Mouse (Mus musculus) forebrain, embryonic 13.5 days (tissue): ENCODE measurements around the gene Wdr70. TPM values are rescaled to one million over a fixed set of nuclear protein-coding genes. Genes with fewer than 3 reads are reported as not detected.
A peak's percentile ranks its signal among the peaks of the same experiment; 100 is the strongest.
"Not testable (repeated sequence)": the region's sequence is repeated elsewhere in the genome, so short reads cannot be mapped to it uniquely, and the experiment has no call there.

ENCODE experiments used
- ATAC-seq: fragments of 200-750 bp; cut with Nextera tagmentation; 2 replicates; pipeline ENCODE4 v1.8.0; 2017
- H3K27ac ChIP-seq: fragments of 300-500 bp; sonication (generic); 2 replicates; pipeline ENCODE4 v1.5.1; 2015; ENCODE audit warnings: inconsistent platforms, mild to moderate bottlenecking, moderate library complexity
- H3K27me3 ChIP-seq: fragments of 300-500 bp; sonication (generic); 2 replicates; pipeline ENCODE4 v1.6.1; 2015; ENCODE audit warnings: mild to moderate bottlenecking, inconsistent platforms
- H3K36me3 ChIP-seq: fragments of 300-500 bp; sonication (generic); 2 replicates; pipeline ENCODE4 v1.6.1; 2015; ENCODE audit warnings: mild to moderate bottlenecking, inconsistent platforms; ENCODE audit not compliant: poor library complexity, severe bottlenecking
- H3K4me1 ChIP-seq: fragments of 300-500 bp; sonication (generic); 2 replicates; pipeline ENCODE4 v1.6.1; 2015; ENCODE audit warnings: inconsistent platforms
- H3K4me2 ChIP-seq: fragments of 300-500 bp; sonication (generic); 2 replicates; pipeline ENCODE4 v1.6.1; 2015; ENCODE audit warnings: inconsistent platforms, mild to moderate bottlenecking, moderate library complexity
- H3K4me3 ChIP-seq: fragments of 300-500 bp; sonication (generic); 2 replicates; pipeline ENCODE4 v1.5.1; 2015; ENCODE audit warnings: mild to moderate bottlenecking, inconsistent platforms
- H3K9ac ChIP-seq: fragments of 300-500 bp; sonication (generic); 2 replicates; pipeline ENCODE4 v1.6.1; 2015; ENCODE audit warnings: mild to moderate bottlenecking, inconsistent platforms
- H3K9me3 ChIP-seq: fragments of 300-500 bp; sonication (generic); replicated peaks from 2 replicates; pipeline ENCODE4 v1.6.1; 2016; ENCODE audit warnings: inconsistent platforms
- WGBS: fragments of 180-500 bp; shearing (Covaris S2); methylation state at CpG from one replicate; pipeline ENCODE4 v1.1.7; 2015; 5-methylcytosine and 5-hydroxymethylcytosine counted together
- polyA plus RNA-seq: library from polyadenylated mRNA; unstranded; fragments of >200 nt; fragmentation: Nextera tagmentation; extraction: Ambion mirVana; gene quantifications from 2 replicates; pipeline ENCODE4 v1.2.1, GENCODE M21; 2015

Wdr70 gene
- polyA plus RNA-seq, 1 experiment from 2014 or later: 70.2 TPM

DNA sequence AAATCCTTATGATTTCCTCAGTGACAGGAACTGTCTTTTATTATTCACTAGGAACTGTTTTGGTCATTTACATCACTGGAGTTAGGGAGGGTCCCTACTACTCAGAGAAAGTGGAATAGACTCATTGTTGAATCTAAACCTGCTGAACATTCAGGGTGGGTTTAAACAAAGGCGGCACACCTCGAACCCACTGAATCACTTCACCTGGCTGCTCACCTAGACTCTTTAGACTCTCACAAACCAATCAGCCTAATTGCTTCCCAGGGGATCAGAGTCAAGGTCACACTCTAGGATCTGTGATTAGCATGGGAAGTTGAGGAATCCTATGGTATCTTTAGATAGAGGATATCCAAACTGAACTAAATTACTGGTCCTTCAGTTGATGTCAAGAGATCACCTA is 8.3 kb downstream of the Wdr70 start:
- H3K27me3 ChIP-seq: no peaks in the 10 kb centered on the region
- no peak overlapping the region for H3K4me2 ChIP-seq
- H3K27ac ChIP-seq: no peak overlapping the region
- no peak overlapping the region for H3K9ac ChIP-seq
- peaks cover 51% of the 10 kb centered on the region for H3K36me3 ChIP-seq
- ATAC-seq: no peak
- H3K9me3 ChIP-seq: no peaks in the 10 kb centered on the region
- no peaks in the 10 kb centered on the region for H3K4me1 ChIP-seq
- WGBS: 98% methylated on average over 2 of the region's 2 CpGs
- no peak overlapping the region for H3K4me3 ChIP-seq

DNA sequence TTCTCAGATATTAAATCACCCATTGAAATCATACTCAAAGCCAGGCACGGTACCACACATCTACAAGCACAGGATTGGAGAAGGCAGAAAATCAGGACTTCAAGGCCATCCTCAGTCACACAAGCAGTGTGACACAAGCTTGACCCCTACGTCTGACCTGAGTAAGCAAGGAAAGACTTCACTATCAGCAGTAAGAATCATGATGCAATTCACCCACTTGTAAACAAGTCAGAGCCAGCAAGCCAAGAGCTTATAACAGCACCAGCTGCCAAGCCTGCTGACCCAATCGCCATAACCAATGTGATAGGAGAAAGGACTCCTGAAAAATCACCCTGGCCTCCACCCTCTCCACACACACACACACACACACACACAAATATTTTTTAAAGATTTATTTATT is 10.3 kb downstream of the Wdr70 start:
- Histone ChIP-seq H3K4me1 (no peaks in the 10 kb centered on the region), H3K36me3 (peaks cover 38% of the 10 kb centered on the region), H3K27ac (no peak overlapping the region), H3K9me3 (no peaks in the 10 kb centered on the region), H3K4me2 (no peak overlapping the region), H3K27me3 (no peaks in the 10 kb centered on the region), H3K4me3 (no peak overlapping the region), H3K9ac (no peak overlapping the region)
- 96% methylated on average over 3 of the region's 3 CpGs for WGBS
- ATAC-seq: no peak

DNA sequence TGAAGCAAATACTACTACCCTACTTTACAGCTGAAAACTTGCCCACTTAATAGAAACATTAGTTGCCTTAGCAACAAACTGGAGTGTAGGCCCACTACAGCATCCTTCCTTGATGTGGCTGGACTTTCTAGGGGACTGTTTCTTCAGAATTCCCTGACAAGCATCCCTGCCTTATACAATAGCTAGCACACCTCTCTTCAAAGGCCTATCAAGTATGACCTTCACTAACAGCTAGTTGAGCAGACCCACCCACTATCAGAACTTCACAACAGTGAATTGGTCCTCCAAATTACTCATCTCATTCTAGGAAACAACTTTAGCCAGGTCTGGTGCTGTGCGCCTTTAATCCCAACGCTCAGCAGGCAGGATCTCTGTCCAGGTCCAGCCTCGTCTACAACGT is 11.7 kb downstream of the Wdr70 start:
- Histone ChIP-seq H3K36me3 (peaks cover 27% of the 10 kb centered on the region), H3K27ac (no peak overlapping the region), H3K4me1 (no peaks in the 10 kb centered on the region), H3K9me3 (no peaks in the 10 kb centered on the region), H3K27me3 (no peaks in the 10 kb centered on the region), H3K4me2 (no peak overlapping the region), H3K9ac (no peak overlapping the region), H3K4me3 (no peak overlapping the region)
- no peak for ATAC-seq
- 90% methylated on average over 4 of the region's 4 CpGs for WGBS

DNA sequence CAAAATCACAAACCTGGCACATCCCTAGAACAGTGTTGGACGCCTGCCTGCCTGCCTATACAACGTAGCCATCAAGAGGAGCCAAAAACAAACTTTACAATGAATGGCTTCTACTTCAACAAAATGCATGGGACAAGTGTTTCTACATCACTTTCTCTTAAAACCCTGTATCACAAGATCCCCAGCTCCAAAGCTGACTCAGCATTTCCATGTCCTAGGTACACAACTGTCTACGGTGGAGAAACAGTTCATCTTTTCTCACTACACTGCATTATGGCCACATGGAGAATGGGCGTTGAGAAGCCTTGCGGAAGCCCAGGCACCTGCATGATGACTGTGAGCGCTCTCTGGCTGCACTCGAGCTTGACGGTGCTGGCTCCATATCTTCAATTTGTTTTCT is 16.9 kb downstream of the Wdr70 start:
- no peaks in the 10 kb centered on the region for H3K27me3 ChIP-seq
- H3K27ac ChIP-seq: no peak overlapping the region
- ATAC-seq: no peak
- no peak overlapping the region for H3K4me3 ChIP-seq
- H3K4me1 ChIP-seq: no peaks in the 10 kb centered on the region
- no peak overlapping the region for H3K9ac ChIP-seq
- 95% methylated on average over 8 of the region's 8 CpGs for WGBS
- no peak overlapping the region for H3K4me2 ChIP-seq
- no peaks in the 10 kb centered on the region for H3K9me3 ChIP-seq
- H3K36me3 ChIP-seq: peaks cover 28% of the 10 kb centered on the region

DNA sequence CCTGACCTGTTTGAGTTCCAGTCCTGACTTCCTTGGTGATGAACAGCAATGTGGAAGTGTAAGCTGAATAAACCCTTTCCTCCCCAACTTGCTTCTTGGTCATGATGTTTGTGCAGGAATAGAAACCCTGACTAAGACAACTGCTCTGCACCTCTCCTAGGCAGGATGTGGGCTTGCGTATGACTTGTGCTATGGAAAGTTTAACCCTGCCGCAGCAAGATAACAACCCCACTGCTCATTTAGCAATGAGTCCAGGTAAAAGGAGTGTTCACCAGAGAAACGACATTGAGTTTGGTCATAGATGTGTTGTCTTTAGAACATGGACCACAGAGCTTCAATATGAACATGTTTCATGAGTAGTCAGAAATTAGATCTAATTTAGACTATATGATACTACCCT is 25.9 kb downstream of the Wdr70 start:
- not testable (repeated sequence) for H3K9me3 ChIP-seq, H3K9ac ChIP-seq, H3K4me3 ChIP-seq, H3K4me2 ChIP-seq, H3K4me1 ChIP-seq, H3K27ac ChIP-seq, ATAC-seq, H3K27me3 ChIP-seq
- WGBS: 96% methylated on average over 3 of the region's 3 CpGs
- peaks cover 57% of the 10 kb centered on the region for H3K36me3 ChIP-seq

DNA sequence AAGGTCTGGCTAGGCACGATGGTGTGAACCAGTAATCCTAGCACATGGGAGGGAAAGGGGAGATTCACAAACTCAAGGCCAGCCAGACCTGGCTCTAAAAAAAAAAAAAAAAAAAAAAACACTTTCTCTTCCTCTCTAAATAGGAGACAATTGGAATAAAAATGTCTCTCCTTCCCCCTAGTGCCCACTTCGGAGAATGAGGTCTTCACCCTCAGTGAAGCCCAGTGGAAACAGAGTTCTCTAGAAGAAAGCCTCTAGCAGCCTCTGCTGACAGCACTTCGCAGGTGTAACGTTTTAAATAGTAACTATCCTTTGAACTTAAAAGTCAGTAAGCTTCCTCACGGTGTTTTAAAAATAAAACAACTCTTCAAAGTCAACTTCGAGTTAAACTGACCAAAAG is 33.8 kb downstream of the Wdr70 start:
- H3K27ac ChIP-seq: no peak overlapping the region
- H3K9me3 ChIP-seq: no peaks in the 10 kb centered on the region
- peaks cover 44% of the 10 kb centered on the region for H3K36me3 ChIP-seq
- H3K9ac ChIP-seq: no peak overlapping the region
- WGBS: 85% methylated on average over 6 of the region's 6 CpGs
- no peak for ATAC-seq
- no peaks in the 10 kb centered on the region for H3K4me1 ChIP-seq
- no peak overlapping the region for H3K4me3 ChIP-seq
- H3K27me3 ChIP-seq: no peaks in the 10 kb centered on the region
- H3K4me2 ChIP-seq: no peak overlapping the region

DNA sequence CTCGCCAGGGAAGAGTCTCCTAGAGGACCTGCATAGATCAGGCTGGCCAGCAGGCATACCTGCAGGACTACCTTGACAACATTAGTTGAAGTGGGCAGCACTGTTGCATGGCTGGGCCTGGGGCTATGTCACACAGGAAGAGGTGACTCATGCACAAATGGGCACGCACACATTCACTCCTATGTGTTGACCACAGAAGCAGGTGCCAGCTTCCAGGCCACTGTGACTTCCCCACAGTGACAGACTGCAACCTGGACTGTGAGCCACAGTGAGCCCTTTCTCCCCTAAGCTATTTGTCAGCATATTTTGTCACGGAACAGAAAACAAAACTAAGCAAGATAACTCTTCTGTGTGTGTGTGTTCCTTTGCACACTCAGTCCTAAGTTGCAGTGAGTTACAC is 47.8 kb downstream of the Wdr70 start:
- no peaks in the 10 kb centered on the region for H3K9me3 ChIP-seq
- 87% methylated on average over 3 of the region's 3 CpGs for WGBS
- H3K9ac ChIP-seq: no peak overlapping the region
- no peak overlapping the region for H3K4me2 ChIP-seq
- no peak for ATAC-seq
- no peaks in the 10 kb centered on the region for H3K27me3 ChIP-seq
- H3K4me1 ChIP-seq: no peaks in the 10 kb centered on the region
- peaks cover 20% of the 10 kb centered on the region; the same call in 1 of the 2 replicates for H3K36me3 ChIP-seq
- no peak overlapping the region for H3K27ac ChIP-seq
- no peak overlapping the region for H3K4me3 ChIP-seq

DNA sequence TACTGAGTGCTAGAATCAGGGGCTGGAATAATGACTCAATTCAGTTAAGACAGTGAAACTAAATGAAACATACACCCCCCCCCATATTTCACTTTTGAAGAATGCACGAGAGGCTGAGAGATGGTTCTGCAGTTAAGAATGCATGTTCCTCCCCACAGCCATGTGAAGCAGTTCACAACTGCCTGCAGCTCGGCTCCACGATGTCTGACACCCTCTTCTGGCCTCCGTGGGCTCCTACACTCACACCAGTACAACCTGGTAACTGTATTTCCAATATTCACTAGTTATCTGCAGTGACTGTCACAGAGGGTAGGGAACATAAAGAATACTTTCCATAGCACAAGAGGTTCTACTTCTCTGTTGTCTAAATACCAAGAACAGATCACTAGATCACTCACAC is 59.2 kb downstream of the Wdr70 start:
- WGBS: 81% methylated on average over 4 of the region's 4 CpGs
- H3K4me3 ChIP-seq: no peak overlapping the region
- H3K4me2 ChIP-seq: no peak overlapping the region

DNA sequence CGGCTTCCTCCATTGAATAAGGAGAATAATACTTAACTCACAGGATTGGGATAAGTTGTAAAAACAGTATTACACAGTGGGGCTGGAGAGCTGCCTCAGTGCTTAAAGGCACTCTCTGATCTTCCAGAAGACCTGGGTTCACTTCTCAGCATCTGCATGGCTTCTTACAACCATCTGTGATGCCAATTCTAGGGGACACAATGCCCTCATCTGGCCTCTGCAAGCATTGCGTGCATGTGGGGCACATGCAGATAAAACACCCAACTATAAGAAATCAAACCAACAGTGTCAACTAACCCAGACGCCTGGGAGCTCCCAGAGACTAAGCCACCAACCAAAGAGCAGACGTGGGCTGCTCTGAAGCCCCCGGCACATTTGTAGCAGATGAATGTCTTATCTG is 60.6 kb downstream of the Wdr70 start:
- H3K27ac ChIP-seq: no peak overlapping the region
- H3K4me1 ChIP-seq: no peaks in the 10 kb centered on the region
- peaks cover 9% of the 10 kb centered on the region; the same call in 1 of the 2 replicates for H3K36me3 ChIP-seq
- no peak for ATAC-seq
- no peak overlapping the region for H3K4me2 ChIP-seq
- no peaks in the 10 kb centered on the region for H3K9me3 ChIP-seq
- no peaks in the 10 kb centered on the region for H3K27me3 ChIP-seq
- WGBS: 91% methylated on average over 5 of the region's 5 CpGs
- H3K9ac ChIP-seq: no peak overlapping the region
- no peak overlapping the region for H3K4me3 ChIP-seq

More for the DNA sequence above, 59.2 kb downstream of the Wdr70 start:
- H3K9me3 ChIP-seq: no peaks in the 10 kb centered on the region
- H3K9ac ChIP-seq: no peak overlapping the region
- no peaks in the 10 kb centered on the region for H3K27me3 ChIP-seq
- H3K27ac ChIP-seq: no peak overlapping the region
- H3K4me1 ChIP-seq: no peaks in the 10 kb centered on the region
- peaks cover 4% of the 10 kb centered on the region; the same call in 1 of the 2 replicates for H3K36me3 ChIP-seq
- no peak for ATAC-seq

DNA sequence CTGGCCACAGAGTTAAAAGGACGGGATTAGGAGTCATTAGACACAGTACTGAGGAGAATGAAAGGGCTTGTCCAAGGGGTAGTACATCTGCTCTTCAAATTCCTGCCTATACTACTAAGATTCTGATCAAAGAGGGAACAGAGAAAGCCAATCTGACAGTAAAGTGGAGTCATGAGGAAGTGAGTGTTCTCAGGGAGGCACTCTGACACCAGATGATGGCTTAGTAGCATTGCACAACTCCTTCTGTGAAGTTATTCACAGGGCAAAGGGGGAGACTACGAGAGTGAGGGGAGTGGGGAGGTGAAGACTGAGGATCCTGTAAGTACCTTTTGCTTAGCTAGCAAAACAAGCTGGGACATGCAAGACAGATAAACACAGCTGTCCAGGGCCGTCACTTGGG is 61.2 kb downstream of the Wdr70 start:
- Histone ChIP-seq H3K27me3 (no peaks in the 10 kb centered on the region), H3K4me1 (no peaks in the 10 kb centered on the region), H3K36me3 (peaks cover 14% of the 10 kb centered on the region; the same call in 1 of the 2 replicates), H3K4me3 (no peak overlapping the region), H3K4me2 (no peak overlapping the region), H3K27ac (no peak overlapping the region), H3K9ac (no peak overlapping the region), H3K9me3 (no peaks in the 10 kb centered on the region)
- ATAC-seq: no peak
- WGBS: 69% methylated on average over 3 of the region's 3 CpGs

DNA sequence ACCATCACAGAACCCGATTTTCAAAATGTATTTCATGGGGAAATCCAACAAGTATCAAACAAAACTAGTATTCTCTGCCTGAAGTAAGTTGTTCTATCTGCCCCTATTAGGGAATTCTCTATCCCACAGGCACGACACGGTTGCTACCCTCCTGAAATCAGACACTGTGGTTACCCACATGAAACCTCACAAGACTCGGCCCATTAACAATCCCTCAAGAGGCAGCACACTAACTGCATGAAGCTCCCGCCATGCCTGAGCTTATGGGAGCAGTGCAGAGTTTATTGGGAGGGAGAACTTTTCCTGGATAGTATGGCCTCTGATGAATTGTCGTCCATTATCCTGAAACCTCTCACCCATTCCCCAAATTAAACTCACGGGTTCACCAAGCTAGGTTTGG is 67.8 kb downstream of the Wdr70 start:
- peak; percentile 19; the same call in 1 of the 2 replicates for ATAC-seq
- 85% methylated on average over 7 of the region's 7 CpGs for WGBS
- no peak overlapping the region for H3K9ac ChIP-seq
- H3K27me3 ChIP-seq: no peaks in the 10 kb centered on the region
- no peak overlapping the region for H3K27ac ChIP-seq
- no peaks in the 10 kb centered on the region for H3K9me3 ChIP-seq
- H3K4me3 ChIP-seq: no peak overlapping the region
- H3K36me3 ChIP-seq: 0 out of 2 replicates have a peak, but pooled peaks cover 14% of the 10 kb centered on the region
- H3K4me1 ChIP-seq: no peaks in the 10 kb centered on the region
- no peak overlapping the region for H3K4me2 ChIP-seq

DNA sequence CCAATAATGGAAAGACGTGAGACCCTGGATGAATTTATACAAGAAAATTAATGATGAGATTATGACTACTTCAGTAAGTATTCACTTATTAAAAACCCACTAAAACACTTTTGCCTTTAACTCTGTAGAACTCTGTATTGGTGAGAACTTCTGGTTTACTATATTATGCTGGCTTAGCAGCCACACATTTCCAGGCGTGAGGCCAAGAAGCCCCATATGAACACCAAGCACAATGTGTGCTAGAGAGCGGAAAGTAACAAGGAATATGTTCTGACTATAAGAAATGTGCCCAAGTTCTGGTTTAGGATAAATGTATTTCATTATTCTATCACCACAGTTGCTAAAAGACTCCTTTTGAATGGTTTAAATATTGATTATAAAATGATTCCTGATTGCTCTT is 68.4 kb downstream of the Wdr70 start:
- no peak for ATAC-seq
- no peak overlapping the region for H3K27ac ChIP-seq
- 79% methylated on average over 3 of the region's 3 CpGs for WGBS

DNA sequence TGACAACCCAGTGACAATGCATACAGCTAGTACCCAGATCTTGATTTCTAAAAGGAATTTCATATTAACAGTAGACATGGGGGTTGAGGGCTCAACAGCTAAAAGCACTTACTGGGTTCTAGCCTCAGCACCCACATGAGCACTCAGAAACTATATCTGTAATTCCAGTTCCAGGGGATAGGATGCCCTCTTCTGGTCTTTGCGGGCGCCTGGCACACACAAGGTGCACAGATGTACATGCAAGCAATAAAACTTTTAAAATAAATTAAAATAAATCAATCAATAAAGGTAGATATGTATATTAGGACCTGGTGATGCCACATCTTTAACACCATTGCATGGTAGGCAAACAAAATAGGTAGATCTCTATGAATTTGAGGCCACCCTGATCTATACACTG is 71.5 kb downstream of the Wdr70 start:
- Histone ChIP-seq H3K9ac (no peak overlapping the region), H3K9me3 (no peaks in the 10 kb centered on the region), H3K4me1 (no peaks in the 10 kb centered on the region), H3K27ac (no peak overlapping the region), H3K4me3 (no peak overlapping the region), H3K27me3 (no peaks in the 10 kb centered on the region), H3K36me3 (no peaks in the 10 kb centered on the region), H3K4me2 (no peak overlapping the region)
- no peak for ATAC-seq
- 95% methylated on average over 2 of the region's 2 CpGs for WGBS

More for the DNA sequence above, 68.4 kb downstream of the Wdr70 start:
- Histone ChIP-seq H3K4me2 (no peak overlapping the region), H3K27me3 (no peaks in the 10 kb centered on the region), H3K9me3 (no peaks in the 10 kb centered on the region), H3K9ac (no peak overlapping the region), H3K4me1 (no peaks in the 10 kb centered on the region), H3K36me3 (0 out of 2 replicates have a peak, but pooled peaks cover 14% of the 10 kb centered on the region), H3K4me3 (no peak overlapping the region)
